Mouse (Mus musculus): Measurements from ENCODE around the gene Lmx1b.

Lmx1b gene

DNA sequence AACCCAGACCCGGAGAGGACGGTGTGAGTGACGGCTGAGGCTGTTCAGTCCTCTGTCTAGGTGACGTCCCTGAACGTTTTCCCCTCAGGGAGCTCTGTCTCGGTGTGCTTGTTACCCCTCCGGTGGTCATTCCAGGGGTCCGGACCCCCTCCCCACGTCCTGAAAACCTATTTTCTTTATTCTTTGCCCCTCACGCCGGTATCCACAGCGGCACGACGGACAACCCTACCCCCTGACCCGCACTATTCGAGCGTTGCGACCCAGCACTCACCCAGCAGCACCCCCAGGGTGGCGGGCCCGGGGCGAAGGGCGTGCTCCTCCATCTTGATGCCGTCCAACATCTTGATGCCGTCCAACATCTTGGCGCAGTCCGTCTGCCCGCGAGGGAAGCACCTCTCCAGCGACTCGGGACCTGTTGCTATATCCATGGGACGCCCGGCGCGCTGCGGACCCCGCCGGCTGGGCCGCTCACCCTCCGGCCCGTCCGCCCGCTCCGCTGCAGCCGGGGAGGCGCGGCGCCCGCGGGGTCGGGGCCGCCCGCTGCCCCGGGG is at the start of gene Lmx1b:
TSS of gene Lmx1b (minus strand) at position 341 of the 551 bp plus-strand sequence.
- in situ Hi-C loops (cut with MseI, MboI) = no loop called here

DNA sequence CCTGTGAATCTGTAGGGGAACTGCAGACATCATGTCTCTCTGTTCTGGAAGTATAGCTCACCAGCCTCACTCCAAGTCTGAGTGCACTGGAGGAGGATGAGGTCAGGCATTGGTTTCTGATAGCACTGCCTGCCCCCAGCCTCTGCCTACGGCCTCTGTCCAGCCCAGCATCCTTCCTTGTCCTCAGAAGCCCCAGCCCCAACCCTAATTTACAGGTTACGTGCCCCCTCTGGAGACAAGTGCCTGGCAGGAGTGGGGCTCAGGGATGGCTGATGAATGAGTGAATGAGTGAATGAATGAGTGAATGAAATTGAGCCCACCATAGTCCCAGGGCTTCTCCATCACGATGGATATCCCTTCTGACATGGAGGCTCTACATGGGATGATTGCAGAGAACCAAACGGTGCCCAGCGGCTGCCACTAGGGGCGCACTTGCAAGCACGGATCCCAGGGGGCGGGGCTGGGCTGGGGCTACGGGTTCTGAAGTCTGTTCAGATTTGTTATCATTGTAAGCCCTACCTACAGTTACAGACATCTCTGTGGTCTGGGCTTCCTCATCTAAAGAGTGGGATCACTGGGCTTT is 49.7 kb upstream of the Lmx1b start:
- in situ Hi-C loops (cut with MseI, MboI) = loop anchor here in 1 of 2 experiments (10.0 kb wide), 1 partner anchor 45 kb away; no protein-coding TSS in a partner anchor

DNA sequence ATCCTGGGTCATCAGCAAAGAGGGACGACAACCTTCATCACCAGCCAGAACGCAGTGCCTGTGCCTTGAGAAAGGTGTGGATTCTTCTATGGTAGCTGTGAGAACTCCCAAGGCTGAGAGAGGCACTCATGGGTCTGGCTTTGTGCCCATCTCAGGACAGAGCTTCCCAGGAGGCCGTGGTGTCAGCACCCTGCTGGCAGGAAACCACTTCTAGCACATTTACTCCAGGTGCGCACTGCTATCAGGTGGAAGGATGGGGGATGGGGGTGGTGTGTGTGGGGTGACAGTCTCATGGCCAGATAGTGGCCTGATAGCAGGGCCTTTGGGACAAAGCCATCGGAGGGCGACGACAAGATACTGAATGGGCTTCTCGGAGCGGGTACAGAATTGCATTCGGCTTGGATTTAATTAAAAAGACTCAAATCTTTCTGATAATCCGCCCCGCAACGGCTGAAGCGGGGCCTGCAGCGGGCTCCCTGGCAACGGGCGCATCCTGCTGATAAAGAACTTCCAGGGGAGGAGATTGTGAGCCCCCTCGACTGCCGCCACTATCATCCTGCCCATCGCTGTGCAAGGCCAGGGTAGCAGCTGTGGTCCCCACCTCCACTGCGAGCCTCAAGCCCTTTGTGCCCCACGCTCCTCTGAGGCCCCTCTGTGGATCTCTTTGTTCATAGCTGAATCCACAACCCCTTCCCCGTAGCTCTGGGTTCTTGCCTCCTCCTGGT is 49.0 kb upstream of the Lmx1b start:
- in situ Hi-C loops (cut with MseI, MboI) = loop anchor here in 1 of 2 experiments (10.0 kb wide), 1 partner anchor 45 kb away; no protein-coding TSS in a partner anchor

DNA sequence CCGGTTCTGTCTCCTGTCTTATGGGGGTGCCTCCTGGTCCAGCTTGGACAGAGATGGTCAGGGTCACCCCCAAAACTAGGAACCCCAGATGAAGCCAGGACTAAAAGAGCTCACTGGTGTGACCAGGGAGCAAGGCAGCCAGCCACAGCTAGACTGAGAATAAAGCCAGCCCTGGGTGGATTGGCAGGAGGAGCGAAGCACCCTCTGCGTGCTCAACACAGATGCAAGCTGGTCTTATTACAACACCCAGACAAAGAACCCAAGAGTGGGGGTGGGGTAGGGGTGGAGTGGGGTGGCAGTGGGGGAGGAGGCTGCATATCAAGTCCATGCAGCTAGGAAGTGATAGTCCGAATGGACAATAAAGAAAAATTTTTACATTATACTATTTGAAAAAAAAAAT is 43.3 kb upstream of the Lmx1b start:
- in situ Hi-C loops (cut with MseI, MboI) = loop anchor here (5.0 to 10.0 kb wide), 2 partner anchors 49 to 51 kb away; no protein-coding TSS in a partner anchor

DNA sequence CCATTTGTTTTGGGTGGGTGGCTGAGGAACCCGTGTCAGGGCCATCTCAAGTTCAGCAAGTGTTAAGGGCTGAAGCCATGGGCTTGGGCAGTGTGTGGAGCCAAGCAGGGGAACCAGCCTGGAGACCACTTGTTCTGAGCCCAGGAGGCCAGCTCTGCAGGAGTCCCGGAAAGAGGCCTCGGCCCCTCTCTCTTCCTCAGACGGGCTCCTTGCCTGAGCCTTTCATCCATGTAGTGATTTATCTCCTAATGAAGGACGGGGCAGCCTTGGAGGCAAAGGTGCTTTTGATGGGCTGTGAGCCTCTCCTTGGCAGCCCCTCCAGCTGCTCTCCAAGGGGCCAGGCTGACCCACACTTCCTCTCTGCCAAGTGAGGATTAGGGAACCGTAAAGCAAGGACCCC is 42.8 kb upstream of the Lmx1b start:
- in situ Hi-C loops (cut with MseI, MboI) = loop anchor here (5.0 to 10.0 kb wide), 2 partner anchors 49 to 52 kb away; no protein-coding TSS in a partner anchor

DNA sequence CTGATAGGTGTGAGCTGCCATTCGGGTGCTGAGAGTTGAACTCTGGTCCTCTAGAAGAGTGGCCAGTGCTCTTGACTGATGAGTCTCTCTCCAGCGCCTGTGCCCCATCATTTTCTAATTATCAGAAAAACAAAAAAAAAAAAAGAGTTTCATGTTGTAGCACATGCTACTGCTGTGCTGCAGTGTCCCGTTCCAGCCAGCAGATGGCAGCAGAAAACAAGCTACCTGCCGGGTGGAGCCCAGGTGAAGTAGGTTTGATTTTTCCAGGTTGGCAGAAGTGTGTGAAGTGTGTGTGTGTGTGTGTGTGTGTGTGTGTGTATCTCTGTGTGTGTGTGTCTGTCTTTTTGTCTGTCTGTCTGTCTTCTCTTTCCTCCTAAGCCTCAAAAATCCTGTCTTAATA is 41.9 kb upstream of the Lmx1b start:
- in situ Hi-C loops (cut with MseI, MboI) = loop anchor here (5.0 to 10.0 kb wide), 2 partner anchors 50 to 53 kb away; no protein-coding TSS in a partner anchor

DNA sequence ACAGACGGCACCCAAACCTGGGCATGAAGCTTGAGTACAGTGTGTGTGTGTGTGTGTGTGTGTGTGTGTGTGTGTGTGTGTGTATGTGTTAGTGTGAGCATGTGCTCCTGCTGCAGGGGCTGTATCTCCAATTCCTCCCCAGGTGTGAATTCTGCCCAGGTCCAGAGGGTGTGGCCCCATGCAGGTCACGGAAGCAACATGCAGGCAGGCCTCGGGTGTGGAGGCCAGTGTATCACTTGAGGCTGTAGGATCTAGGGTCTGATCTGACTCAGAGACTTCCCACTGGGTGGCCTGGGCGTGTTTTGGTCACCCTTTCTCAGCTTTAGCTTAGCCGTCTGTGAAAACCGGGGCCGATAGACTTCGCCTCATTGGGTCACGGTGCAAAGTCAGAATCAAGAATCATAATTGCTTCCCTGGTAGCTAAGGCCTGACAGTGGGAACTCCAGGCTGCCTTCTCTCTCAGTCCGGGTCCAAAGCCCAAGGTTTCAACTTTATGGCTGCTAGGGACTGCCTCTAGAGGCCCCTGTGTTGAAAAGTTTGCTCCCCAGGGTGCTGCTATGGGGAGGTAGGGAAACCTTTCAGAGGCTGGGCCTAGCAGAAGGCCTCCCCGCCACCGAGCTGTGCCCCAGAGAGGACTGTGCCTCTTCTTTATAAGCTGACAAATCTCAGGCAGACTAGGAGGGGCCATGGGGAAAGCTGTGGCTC is 38.8 kb upstream of the Lmx1b start:
- in situ Hi-C loops (cut with MseI, MboI) = no loop called here

DNA sequence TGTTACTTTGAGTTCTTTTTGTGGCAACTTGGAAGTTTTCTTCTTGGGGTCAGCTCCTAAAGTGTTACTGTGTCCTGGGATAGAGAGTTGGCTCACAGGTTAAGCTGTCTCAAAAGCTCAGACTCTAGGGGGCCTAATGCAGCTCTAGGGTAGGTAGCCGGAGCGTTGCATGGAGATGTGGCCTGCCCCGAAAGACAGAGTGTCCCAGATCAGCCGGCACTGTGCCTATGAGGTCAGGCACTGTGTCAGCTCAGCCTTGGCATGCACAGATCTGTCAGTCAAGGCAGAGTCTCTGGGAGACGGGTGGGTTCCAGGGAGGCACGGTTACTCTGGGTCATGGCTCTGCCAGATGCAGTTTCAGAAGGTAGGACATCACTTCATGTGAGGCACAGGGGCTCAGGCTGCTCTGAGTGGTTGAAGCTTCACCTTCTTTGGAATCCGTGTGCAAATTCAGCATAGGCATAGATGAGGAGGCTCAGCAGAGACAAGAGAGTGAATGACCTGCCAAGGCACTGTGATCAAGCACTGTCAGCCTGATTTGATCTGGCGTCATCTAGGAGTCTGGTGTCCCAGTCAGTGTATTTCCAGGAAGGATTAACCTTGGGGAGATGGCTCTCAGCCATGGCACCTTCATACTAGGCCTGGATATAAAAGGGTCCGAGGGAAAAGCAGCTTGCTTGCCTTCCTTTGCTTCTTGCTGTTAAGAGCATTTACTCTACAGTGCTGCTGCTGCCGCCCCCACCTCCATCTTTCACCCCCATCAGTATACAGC is 32.6 kb upstream of the Lmx1b start:
- in situ Hi-C loops (cut with MseI, MboI) = no loop called here

DNA sequence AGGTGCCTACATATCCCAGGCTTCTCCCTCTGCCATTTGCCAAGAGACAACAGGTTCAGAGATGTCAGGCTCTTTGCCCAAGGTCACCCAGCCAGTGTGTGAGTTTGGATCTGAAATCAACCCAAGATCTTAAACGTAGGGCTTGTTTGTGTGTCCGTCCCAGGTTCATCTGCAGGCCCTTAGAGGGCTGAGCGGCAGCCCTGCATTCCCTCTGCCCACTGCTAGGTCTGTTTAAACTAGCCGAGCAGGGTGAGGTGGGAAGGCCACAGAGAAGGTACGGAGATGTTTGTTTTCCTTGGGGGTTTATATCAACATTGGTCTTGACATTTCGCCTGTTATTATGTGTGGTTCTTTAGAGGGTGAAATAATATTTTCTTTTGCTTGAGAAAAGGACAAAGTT is 28.4 kb upstream of the Lmx1b start:
- in situ Hi-C loops (cut with MseI, MboI) = no loop called here

DNA sequence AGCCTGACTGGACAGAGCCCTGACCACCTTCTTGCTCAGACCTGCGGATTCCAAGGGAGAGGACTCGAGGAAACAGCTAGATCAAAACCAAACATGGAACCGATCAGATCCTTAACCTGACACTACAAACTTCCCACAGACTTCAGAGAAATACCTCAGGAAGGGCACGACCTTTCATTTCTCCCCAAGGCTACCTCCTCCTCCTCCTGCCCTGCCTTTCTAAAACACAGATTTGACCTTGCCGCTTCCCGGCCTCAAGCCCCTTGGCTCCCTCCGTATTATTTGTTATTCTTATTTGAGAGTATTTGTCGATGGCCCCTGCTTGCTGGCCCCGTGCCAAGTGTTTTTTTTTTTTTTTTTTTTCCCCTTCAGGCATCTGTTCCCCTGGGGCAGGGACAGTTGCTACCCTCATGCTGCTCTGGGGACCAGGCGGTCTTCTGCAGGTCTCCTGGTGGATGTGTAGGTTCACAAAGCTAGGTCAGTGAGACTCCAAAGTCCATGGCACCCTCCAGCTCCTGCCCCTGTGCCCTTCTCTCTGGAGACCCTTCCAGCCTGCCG is 26.2 kb upstream of the Lmx1b start:
- in situ Hi-C loops (cut with MseI, MboI) = no loop called here

DNA sequence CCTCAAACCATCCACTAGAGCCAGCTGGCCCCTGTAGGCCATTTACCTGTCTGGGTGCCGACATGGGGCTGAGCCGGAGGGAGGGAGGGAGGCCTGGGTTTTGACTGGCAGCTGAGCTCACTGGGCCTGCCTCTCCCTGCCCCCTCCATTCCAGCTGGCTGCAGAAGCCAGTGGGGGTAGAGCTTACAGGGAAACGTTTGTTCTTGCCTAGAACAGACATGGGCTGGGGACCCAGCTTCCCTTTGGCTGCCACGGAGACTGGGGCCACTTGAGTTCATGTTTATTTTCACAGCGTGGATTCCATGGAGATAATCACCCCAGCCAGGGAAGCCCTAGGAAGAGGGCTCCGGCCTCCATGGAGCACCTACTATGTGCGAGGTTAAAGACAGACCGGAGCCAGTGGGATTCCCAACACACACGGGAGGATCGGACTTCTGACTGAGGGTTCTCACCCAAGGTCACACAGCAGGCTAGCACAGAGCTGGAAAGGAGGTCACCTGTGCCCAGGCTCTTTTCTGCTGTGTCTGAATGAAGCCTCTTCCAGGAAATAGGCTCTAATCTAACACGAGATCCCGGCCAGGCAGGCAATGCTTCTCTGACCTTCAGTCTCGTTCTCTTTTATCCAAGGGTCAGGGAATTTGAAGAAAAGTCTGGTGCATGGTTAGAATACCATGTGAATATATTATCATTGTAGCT is 25.2 kb upstream of the Lmx1b start:
- in situ Hi-C loops (cut with MseI, MboI) = no loop called here

DNA sequence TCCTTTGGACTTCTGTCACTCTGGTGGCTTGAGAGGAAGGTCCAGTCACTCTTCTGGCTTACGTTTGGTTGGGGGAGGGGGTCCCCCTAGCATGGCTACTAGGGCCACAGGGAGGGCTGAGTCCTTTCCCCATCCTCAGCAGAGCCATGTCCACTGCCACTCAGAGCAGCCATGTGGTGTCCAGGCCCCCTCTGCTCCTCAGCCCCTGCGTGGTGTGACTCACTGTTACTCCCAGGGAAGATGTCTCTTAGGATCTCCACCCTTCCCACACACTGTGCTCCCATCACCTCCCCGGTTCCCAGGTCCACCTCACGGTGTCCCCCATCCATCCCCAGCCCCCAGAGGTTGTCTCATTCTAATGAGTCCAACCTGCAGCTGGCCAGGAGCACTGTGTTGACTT is 24.4 kb upstream of the Lmx1b start:
- in situ Hi-C loops (cut with MseI, MboI) = no loop called here

DNA sequence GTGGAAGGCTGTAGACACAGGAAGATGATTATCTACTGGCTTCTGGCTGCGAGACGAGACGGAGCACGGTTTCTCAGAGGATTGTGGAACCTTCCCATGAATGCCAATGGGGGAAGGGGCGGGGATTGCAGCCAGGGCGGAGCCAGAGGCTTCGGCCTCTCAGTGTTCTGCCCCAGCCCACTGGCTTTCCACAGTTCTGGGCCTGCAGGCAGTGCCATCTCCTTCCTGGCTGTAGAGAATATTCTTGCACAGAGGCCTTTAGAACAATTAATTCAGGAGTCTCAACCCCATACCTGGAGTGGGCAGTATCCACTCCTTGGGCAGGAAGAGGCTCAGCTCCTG is 18.9 kb upstream of the Lmx1b start:
- in situ Hi-C loops (cut with MseI, MboI) = loop anchor here in 1 of 2 experiments (10.0 kb wide), 1 partner anchor 174 kb away; no protein-coding TSS in a partner anchor

DNA sequence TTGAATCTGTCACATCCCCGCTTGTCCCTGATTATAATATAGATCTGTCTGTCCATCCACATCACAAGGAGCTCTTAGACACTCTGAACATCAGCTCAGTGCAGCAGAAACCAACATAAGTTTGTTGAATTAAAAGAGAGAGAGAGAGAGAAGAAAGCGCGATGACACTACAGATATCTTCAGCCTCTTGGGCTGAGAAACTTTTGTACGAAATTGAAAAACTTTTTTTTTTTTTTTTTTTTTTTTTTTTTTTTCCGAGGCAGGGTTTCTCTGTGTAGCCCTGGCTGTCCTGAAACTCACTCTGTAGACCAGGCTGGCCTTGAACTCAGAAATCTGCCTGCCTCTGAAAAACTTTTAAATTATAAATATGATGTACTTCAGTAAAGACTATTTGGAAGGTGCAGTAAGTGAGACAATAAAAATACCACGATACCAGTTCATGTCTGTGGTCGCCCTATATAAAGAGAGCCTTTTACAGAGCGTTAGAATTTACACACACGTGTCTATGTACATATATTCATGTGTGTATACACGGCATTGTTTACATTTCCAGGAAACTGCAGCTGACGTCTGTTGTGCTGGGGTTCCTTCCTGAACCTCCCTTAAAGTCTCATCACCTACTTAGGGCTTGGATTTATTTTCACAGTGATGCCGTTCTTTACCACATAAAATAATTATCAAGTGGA is 18.4 kb upstream of the Lmx1b start:
- in situ Hi-C loops (cut with MseI, MboI) = loop anchor here in 1 of 2 experiments (10.0 kb wide), 1 partner anchor 174 kb away; no protein-coding TSS in a partner anchor

DNA sequence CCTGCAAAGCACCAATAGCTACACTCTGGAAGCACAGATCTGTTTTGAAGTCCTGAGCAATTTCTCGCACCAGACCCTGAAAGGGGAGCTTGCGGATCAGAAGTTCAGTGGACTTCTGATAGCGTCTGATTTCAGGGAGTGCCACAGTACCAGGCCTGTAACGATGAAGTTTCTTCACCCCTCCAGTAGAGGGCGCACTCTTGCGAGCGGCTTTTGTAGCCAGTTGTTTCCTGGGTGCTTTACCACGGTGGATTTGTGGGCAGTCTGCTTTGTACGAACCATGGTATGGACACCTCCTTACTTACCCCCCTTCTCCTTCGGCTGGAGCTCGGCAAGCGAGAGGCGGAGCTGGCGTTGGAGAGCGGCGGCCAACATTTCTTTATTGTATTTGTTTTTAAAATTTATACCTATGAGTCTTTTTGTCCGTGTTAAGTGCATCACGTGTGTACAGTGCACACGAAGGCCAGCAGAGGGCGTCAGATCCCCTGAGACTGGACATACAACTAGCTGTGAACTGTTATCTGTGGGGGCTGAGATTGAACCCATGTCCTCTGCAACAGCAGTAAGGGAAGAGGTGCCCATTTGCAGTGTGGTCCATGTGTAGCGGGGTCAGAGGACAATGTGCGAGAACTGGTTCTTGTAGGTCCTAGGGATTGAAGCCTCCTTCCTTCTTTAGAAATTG is 12.3 kb upstream of the Lmx1b start:
- in situ Hi-C loops (cut with MseI, MboI) = loop anchor here in 1 of 2 experiments (10.0 kb wide), 1 partner anchor 168 kb away; no protein-coding TSS in a partner anchor

DNA sequence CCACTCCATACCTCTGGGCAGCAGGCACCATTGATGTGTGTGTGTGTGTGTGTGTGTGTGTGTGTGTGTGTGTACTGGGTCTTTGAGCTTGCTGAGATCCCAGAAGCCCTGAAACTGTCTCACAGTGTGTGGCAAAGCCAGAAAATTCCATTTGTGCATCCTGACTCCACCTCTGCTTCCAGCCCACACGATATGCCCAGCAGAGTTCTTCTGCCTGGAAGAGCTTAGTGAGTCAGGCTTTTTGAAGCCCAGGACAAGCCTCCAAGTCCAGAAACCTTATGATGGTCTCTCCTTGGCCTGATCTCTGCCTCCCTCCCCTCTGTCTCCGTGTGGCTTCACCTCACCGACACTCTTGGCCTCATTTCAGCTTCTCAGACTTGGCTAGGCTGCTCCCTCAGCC is 9.1 kb upstream of the Lmx1b start:
- in situ Hi-C loops (cut with MseI, MboI) = no loop called here

DNA sequence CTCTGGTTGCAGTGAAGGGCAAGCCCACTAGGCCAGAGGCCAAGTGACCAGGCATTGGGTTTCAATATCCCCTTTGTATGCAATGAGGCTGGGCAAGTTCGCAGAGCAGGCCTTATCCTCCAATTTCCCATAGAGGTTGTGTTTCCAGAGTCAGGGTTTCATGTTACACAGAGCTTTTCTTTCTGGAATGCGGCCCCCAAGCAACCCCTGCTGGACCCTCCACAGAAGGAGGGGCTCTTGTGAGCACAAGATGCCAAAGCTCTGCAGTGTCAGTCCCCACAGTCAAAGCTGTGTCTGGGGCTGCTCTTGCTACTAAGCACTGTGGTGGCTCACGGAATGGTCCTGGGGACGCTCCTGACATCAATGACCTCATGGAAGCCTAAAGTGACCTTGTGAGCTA is 8.6 kb upstream of the Lmx1b start:
- in situ Hi-C loops (cut with MseI, MboI) = no loop called here

DNA sequence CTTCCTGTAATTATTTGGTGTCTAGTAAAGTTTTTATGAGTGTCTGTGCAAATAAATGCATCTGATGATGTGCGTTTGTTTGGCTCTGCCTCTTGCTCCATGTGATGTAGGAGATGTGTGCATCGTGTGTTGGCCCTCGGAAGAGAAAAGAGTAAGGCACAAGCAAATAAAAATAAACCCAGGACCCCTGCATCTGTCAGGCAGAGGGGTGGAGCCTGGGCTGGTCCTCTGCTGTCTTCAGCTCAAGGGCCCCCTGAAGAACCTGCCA is 5.9 kb upstream of the Lmx1b start:
- in situ Hi-C loops (cut with MseI, MboI) = no loop called here

DNA sequence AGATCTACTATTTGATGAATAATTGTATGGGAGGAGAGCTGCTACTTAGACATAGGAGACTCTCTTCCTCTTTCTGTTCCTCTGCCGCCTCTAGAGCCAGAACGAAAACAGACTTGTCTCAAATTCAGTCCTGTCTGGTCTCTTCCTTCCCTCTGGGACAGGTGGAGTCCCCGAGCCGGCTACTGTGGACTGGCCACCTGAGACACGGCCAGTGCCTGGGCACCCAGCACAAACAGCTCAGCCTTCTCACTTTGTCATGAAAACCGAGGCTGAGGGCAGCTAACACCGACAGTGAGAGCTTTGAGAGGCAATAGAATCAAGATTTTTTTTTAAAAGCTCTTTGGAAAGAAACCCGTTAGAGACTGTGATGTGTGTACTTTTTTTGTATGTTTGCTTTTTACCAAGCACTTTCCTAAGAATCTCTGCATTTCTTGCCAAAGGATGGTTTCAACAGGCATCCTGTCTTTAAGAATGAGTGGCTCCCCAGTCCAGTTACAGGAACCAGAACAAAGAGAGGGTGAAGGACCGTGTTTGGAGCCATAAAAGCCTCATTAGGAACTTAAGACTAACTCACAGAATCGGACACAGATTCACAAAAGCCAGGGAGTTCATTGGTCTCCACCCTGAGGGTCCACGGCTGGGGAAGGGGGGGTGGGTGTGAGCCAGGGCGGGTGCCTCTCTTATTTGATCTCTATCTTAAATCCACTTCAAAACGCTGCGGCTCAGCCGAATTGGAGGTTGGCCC is 5.4 kb upstream of the Lmx1b start:
- in situ Hi-C loops (cut with MseI, MboI) = no loop called here

Measured in mouse trophoblast stem cell (cell line).